18 mouse cellular contexts compared by ENCODE assay signal in genomic region chr17:6804853-6805543, GRCm38 (mm10). TPM values are rescaled to one million over a fixed set of nuclear protein-coding genes. Genes with fewer than 3 reads are reported as not detected.
DNase-seq lines count a peak whose midpoint lies in the region; ATAC-seq and TF ChIP-seq lines count a peak whose summit lies in the region.
"Had no signal": no experiment of that assay in that cellular context is flagged by ENCODE, and none has a peak within 500 bp of the region (broad histone marks: within the 10 kb centered on the region; RNA-seq: fewer than 3 reads in every experiment).

No protein-coding gene starts in this region.

- no peaks in the 10 kb centered on the region for H3K27me3 ChIP-seq in lung, embryonic 14.5 days (ENCODE audit: insufficient read depth, low read length)
- no peaks in the 10 kb centered on the region for H3K27me3 ChIP-seq in liver, embryonic 16.5 days (ENCODE audit: control insufficient read depth, insufficient read depth, low read depth, low read length)
- H3K27me3 ChIP-seq in stomach, postnatal 0 days (ENCODE audit: control insufficient read depth, insufficient read depth, low read length): no peaks in the 10 kb centered on the region
- no peaks in the 10 kb centered on the region for H3K27me3 ChIP-seq in hindbrain, embryonic 13.5 days
- H3K27me3 ChIP-seq: hindbrain, embryonic 15.5 days; limb, embryonic 13.5 days; neural tube, embryonic 15.5 days had no signal

- H3K4me1 ChIP-seq in lung, embryonic 14.5 days (ENCODE audit: insufficient read depth): peaks cover 19% of the 10 kb centered on the region
- H3K4me1 ChIP-seq in lung, adult 2 months (ENCODE audit: control insufficient read depth, insufficient read depth, low read length): peaks cover 8% of the 10 kb centered on the region
- peaks cover 28% of the 10 kb centered on the region for H3K4me1 ChIP-seq in liver, embryonic 16.5 days (ENCODE audit: control insufficient read depth, low read depth, low read length)
- H3K4me1 ChIP-seq in stomach, postnatal 0 days (replicated peaks; ENCODE audit: control insufficient read depth, insufficient read depth): peaks cover 5% of the 10 kb centered on the region; the same call in 1 of the 2 replicates
- peaks cover 5% of the 10 kb centered on the region; the same call in 1 of the 2 replicates for H3K4me1 ChIP-seq in hindbrain, embryonic 13.5 days (replicated peaks)
- H3K4me1 ChIP-seq: hindbrain, embryonic 15.5 days; neural tube, embryonic 15.5 days had no signal

- 0 out of 2 replicates have a peak, but pooled peaks have one; percentile 35 for ATAC-seq in lung, embryonic 14.5 days (ENCODE audit: insufficient read depth)
- ATAC-seq in erythroid progenitor cell, adult 5-6 weeks (replicated peaks; ENCODE audit: low FRiP score, poor library complexity, severe bottlenecking): peak; percentile 91
- ATAC-seq in liver, embryonic 16.5 days (ENCODE audit: low read depth): peak; percentile 95
- peak; percentile 31 for ATAC-seq in stomach, postnatal 0 days (ENCODE audit: low FRiP score, low TSS enrichment)
- ATAC-seq in hindbrain, embryonic 13.5 days (ENCODE audit: low FRiP score): no peak
- ATAC-seq: midbrain, embryonic 13.5 days had no signal

- TF ChIP-seq CTCF in lung, embryonic 14.5 days (IDR thresholded peaks at IDR 0.05; ENCODE audit: low read depth): no peak
- no peak for TF ChIP-seq CTCF in lung, adult 2 months (IDR thresholded peaks at IDR 0.05; ENCODE audit: insufficient read depth, low read length)
- TF ChIP-seq CTCF in stomach, postnatal 0 days (IDR thresholded peaks at IDR 0.05; ENCODE audit: low read depth): no peak

- no peaks in the 10 kb centered on the region for H3K36me3 ChIP-seq in lung, embryonic 14.5 days (ENCODE audit: insufficient read depth)
- H3K36me3 ChIP-seq in liver, embryonic 16.5 days (ENCODE audit: control insufficient read depth, insufficient read depth): no peaks in the 10 kb centered on the region
- H3K36me3 ChIP-seq in stomach, postnatal 0 days (ENCODE audit: control insufficient read depth, insufficient read depth, low read length): no peaks in the 10 kb centered on the region
- H3K36me3 ChIP-seq in hindbrain, embryonic 13.5 days: no peaks in the 10 kb centered on the region
- H3K36me3 ChIP-seq: hindbrain, embryonic 15.5 days; limb, embryonic 13.5 days; neural tube, embryonic 15.5 days had no signal

- no peak for TF ChIP-seq EP300 in stomach, postnatal 0 days (optimal IDR thresholded peaks at IDR 0.05)

- no peak overlapping the region for H3K9ac ChIP-seq in lung, embryonic 14.5 days
- H3K9ac ChIP-seq in liver, embryonic 16.5 days (ENCODE audit: low read depth, low read length): peak overlapping the region; percentile 48
- H3K9ac ChIP-seq in stomach, postnatal 0 days (ENCODE audit: low read length): no peak overlapping the region
- no peak overlapping the region for H3K9ac ChIP-seq in hindbrain, embryonic 13.5 days
- H3K9ac ChIP-seq: hindbrain, embryonic 15.5 days; limb, embryonic 13.5 days; midbrain, embryonic 13.5 days; neural tube, embryonic 15.5 days had no signal

- H3K9me3 ChIP-seq in lung, embryonic 14.5 days (ENCODE audit: low read depth, low read length): no peaks in the 10 kb centered on the region; the same call in 1 of the 2 replicates
- H3K9me3 ChIP-seq in liver, embryonic 16.5 days (replicated peaks; ENCODE audit: control insufficient read depth, low read length): 0 out of 2 replicates have a peak, but pooled peaks cover 4% of the 10 kb centered on the region
- H3K9me3 ChIP-seq in stomach, postnatal 0 days (ENCODE audit: control insufficient read depth, low read length): 0 out of 2 replicates have a peak, but pooled peaks cover 3% of the 10 kb centered on the region
- H3K9me3 ChIP-seq in hindbrain, embryonic 13.5 days: peaks cover 7% of the 10 kb centered on the region; the same call in 1 of the 2 replicates
- H3K9me3 ChIP-seq: hindbrain, embryonic 15.5 days; neural tube, embryonic 15.5 days had no signal

- WGBS in lung, embryonic 14.5 days: 12% methylated on average over 6 of the region's 6 CpGs
- 43% methylated on average over 6 of the region's 6 CpGs for WGBS in lung, adult 2 months
- 15% methylated on average over 6 of the region's 6 CpGs for WGBS in liver, embryonic 16.5 days (ENCODE audit: insufficient replicate concordance)
- WGBS in stomach, postnatal 0 days: 16% methylated on average over 6 of the region's 6 CpGs
- 92% methylated on average over 6 of the region's 6 CpGs for WGBS in hindbrain, embryonic 13.5 days

- no peak for DNase-seq in lung, embryonic 14.5 days
- no peak for DNase-seq in lung, adult 2 months
- peak; percentile 42 for DNase-seq in stomach, postnatal 0 days (ENCODE audit: low spot score)
- no peak for DNase-seq in cerebellum, adult 9-11 months
- DNase-seq in lung, postnatal 25 days (ENCODE audit: low spot score): no peak
- DNase-seq: B cell, adult 2 months; gastrocnemius, postnatal 10 days; heart, adult 2 months; kidney, adult 18-20 months; kidney, postnatal 36 days; lung, postnatal 4 days had no signal

- H3K4me3 ChIP-seq in lung, embryonic 14.5 days (ENCODE audit: low read depth, low read length): no peak overlapping the region
- H3K4me3 ChIP-seq in lung, adult 2 months (replicated peaks; ENCODE audit: extremely low read depth, low read depth, low read length): no peak overlapping the region
- 0 out of 2 replicates have a peak overlapping the region, but pooled peaks have one; percentile 14 for H3K4me3 ChIP-seq in liver, embryonic 16.5 days (ENCODE audit: low read depth, low read length)
- no peak overlapping the region for H3K4me3 ChIP-seq in stomach, postnatal 0 days (ENCODE audit: low read depth, low read length)
- H3K4me3 ChIP-seq in hindbrain, embryonic 13.5 days: no peak overlapping the region
- H3K4me3 ChIP-seq: heart, adult 2 months; hindbrain, embryonic 15.5 days; limb, embryonic 13.5 days; midbrain, embryonic 13.5 days; neural tube, embryonic 15.5 days had no signal

- no peak overlapping the region for H3K27ac ChIP-seq in lung, embryonic 14.5 days (ENCODE audit: low read depth)
- H3K27ac ChIP-seq in liver, embryonic 16.5 days (ENCODE audit: low read length): peak overlapping the region; percentile 92
- H3K27ac ChIP-seq in stomach, postnatal 0 days (replicated peaks): 0 out of 2 replicates have a peak overlapping the region, but pooled peaks have one; percentile 45
- H3K27ac ChIP-seq in hindbrain, embryonic 13.5 days: no peak overlapping the region
- H3K27ac ChIP-seq: heart, adult 2 months; hindbrain, embryonic 15.5 days; limb, embryonic 13.5 days; midbrain, embryonic 13.5 days; neural tube, embryonic 15.5 days had no signal

- no peak overlapping the region for H3K4me2 ChIP-seq in lung, embryonic 14.5 days
- peak overlapping the region; percentile 45 for H3K4me2 ChIP-seq in liver, embryonic 16.5 days (ENCODE audit: low read depth, low read length)
- no peak overlapping the region for H3K4me2 ChIP-seq in stomach, postnatal 0 days (replicated peaks; ENCODE audit: low read depth)
- no peak overlapping the region for H3K4me2 ChIP-seq in hindbrain, embryonic 13.5 days
- H3K4me2 ChIP-seq: hindbrain, embryonic 15.5 days; limb, embryonic 13.5 days; midbrain, embryonic 13.5 days; neural tube, embryonic 15.5 days had no signal

- TF ChIP-seq POLR2A in lung, adult 2 months (IDR thresholded peaks at IDR 0.05; ENCODE audit: borderline replicate concordance, extremely low read depth, low read depth, low read length): no peak

RNA-seq across cellular contexts. Expression of gene Ezr, which starts 22.4 kb away (rescaled TPM):
- polyA plus RNA-seq in lung, embryonic 14.5 days (2014; fragmentation: Nextera tagmentation; extraction: Ambion mirVana): 97.1 and 97.3 TPM in 2 replicates
- 79.3 and 84.0 TPM in 2 replicates for polyA plus RNA-seq in lung, adult 2 months (2012; rRNA removed)
- 59.5 and 69.6 TPM in 2 replicates for total RNA-seq in erythroid progenitor cell, adult 5-6 weeks (2015; ENCODE audit: low replicate concordance)
- 196 and 254 TPM in 2 replicates for total RNA-seq in erythroid progenitor cell, adult 5-6 weeks (2017; ENCODE audit: low replicate concordance)
- 43.3 and 44.1 TPM in 2 replicates for polyA plus RNA-seq in liver, embryonic 16.5 days (2015; fragmentation: Nextera tagmentation; extraction: Ambion mirVana)
- polyA plus RNA-seq in stomach, postnatal 0 days (2015; fragmentation: Nextera tagmentation; extraction: Ambion mirVana): 289 and 299 TPM in 2 replicates
- polyA plus RNA-seq in hindbrain, embryonic 13.5 days (2015; fragmentation: Nextera tagmentation; extraction: Ambion mirVana): 53.9 and 94.4 TPM in 2 replicates

Comparison
In these comparisons a context has a peak if more than half of its experiments do, and no peak if none do; other contexts are left out.
1. H3K27ac ChIP-seq: peak in liver, embryonic 16.5 days (single experiment) and stomach, postnatal 0 days (single experiment); none in lung, embryonic 14.5 days (single experiment) and hindbrain, embryonic 13.5 days (single experiment).